Mouse (Mus musculus): Measurements from ENCODE around the gene Spcs2. TPM values are rescaled to one million over a fixed set of nuclear protein-coding genes. Genes with fewer than 3 reads are reported as not detected.

Spcs2 gene
- polyA plus RNA-seq (2014; fragmentation: Illumina TruSeq; extraction: RNeasy Lipid Tissue Mini Kit (QIAGEN cat#74804); ENCODE audit: low read depth, low replicate concordance) = 171 TPM

GRCm38 (mm10) chr7:99863362-99863761 is at the start of gene Spcs2:
Gene Spcs2 (minus strand): TSS chr7:99863462.

GRCm38 (mm10) chr7:99858813-99859585 is 4.3 kb downstream of the Spcs2 start, which contains the start of gene Xrra1:
Gene Xrra1 (plus strand): TSS chr7:99859116.

GRCm38 (mm10) chr7:99828083-99828570 is 35.1 kb downstream of the Spcs2 start, which contains the start of gene Neu3:
Gene Neu3 (minus strand): TSS chr7:99828417.

Other genes with a start within 250 kb of the Spcs2 start
- 0.95 TPM for gene Tpbgl, start 236.4 kb downstream of the Spcs2 start, polyA plus RNA-seq (2014; fragmentation: Illumina TruSeq; extraction: RNeasy Lipid Tissue Mini Kit (QIAGEN cat#74804); ENCODE audit: low read depth, low replicate concordance)
- gene Slco2b1, start 152.1 kb downstream of the Spcs2 start, polyA plus RNA-seq (2014; fragmentation: Illumina TruSeq; extraction: RNeasy Lipid Tissue Mini Kit (QIAGEN cat#74804); ENCODE audit: low read depth, low replicate concordance) = 8.0 TPM
- not detected for gene Olfr520, start 133.2 kb downstream of the Spcs2 start, polyA plus RNA-seq (2014; fragmentation: Illumina TruSeq; extraction: RNeasy Lipid Tissue Mini Kit (QIAGEN cat#74804); ENCODE audit: low read depth, low replicate concordance)
- not detected for gene Olfr521, start 100.0 kb downstream of the Spcs2 start, polyA plus RNA-seq (2014; fragmentation: Illumina TruSeq; extraction: RNeasy Lipid Tissue Mini Kit (QIAGEN cat#74804); ENCODE audit: low read depth, low replicate concordance)
- gene Neu3, start 35.0 kb downstream of the Spcs2 start, polyA plus RNA-seq (2014; fragmentation: Illumina TruSeq; extraction: RNeasy Lipid Tissue Mini Kit (QIAGEN cat#74804); ENCODE audit: low read depth, low replicate concordance) = 9.2 TPM
- gene Xrra1, start 4.3 kb downstream of the Spcs2 start, polyA plus RNA-seq (2014; fragmentation: Illumina TruSeq; extraction: RNeasy Lipid Tissue Mini Kit (QIAGEN cat#74804); ENCODE audit: low read depth, low replicate concordance) = not detected
- 10.3 TPM for gene Rnf169, start 117.0 kb upstream of the Spcs2 start, polyA plus RNA-seq (2014; fragmentation: Illumina TruSeq; extraction: RNeasy Lipid Tissue Mini Kit (QIAGEN cat#74804); ENCODE audit: low read depth, low replicate concordance)
- gene Chrdl2, start 142.7 kb upstream of the Spcs2 start, polyA plus RNA-seq (2014; fragmentation: Illumina TruSeq; extraction: RNeasy Lipid Tissue Mini Kit (QIAGEN cat#74804); ENCODE audit: low read depth, low replicate concordance) = 0.54 TPM